Mouse (Mus musculus) adipocyte (in vitro differentiated cells): Measurements from ENCODE around the gene Cnih2.
"Not testable (repeated sequence)": the region's sequence is repeated elsewhere in the genome, so short reads cannot be mapped to it uniquely, and the experiment has no call there.

Experiments used
- DNase-seq: peaks from one replicate; pipeline ENCODE4 v3.0.0-alpha.2; 2016; ENCODE audit warnings: low spot score

Cnih2 gene

DNA sequence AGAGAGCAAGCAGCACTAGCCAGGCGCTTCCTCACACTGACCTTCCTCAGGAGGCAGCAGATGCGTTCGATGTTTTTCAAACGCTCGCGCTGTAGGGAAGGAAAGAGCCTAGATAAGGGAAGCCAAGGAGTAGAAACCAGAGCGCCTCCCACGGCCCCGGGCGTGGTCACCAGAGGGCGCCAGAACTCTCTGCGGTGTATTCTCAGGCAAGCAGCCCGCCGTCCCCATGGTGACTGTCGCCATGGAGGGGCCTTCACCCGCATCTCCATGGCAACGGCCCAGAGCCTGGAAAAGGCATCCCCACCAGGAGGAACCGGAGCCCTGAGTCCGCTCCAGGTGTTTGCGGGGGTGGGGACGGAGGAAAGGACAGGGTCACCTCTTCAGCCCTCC, 4.1 kb downstream of the Cnih2 start:
- peak; percentile 80 for DNase-seq

DNA sequence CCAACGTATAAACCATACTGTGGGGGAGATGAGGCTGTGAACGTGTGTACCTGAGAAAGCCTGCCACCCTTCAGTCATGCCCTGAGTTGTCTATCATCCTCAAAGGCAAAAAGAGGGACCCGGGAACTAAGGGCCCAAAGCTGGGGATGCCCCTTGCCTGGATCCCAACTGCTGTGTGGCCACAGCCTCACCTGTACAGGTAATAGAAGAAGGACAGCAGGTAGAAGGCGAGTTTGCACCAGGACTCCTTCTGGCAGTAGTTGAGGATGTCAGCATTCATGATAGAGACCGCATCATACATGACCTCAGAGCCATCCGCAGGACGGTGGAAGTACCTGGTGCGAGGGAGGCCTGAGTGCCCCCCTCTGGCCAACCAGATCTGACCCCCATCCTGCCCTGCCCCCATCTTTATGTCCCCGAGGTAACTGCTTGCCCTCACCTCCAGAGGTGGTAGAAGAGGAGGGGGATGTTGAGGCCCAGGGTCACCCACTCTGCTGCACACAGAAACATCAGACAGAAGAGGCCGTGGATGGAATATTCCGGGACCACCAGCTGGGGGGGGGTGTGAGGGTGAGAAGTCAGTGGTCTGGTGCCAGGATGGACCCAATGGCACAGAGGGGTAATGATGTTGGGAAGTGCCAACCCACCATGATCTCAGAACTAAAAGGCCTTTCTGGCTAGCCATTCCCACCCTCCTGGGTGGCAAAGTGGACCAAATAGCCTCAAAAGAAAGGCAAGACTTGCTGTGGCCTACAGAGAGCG, 4.7 kb downstream of the Cnih2 start:
- DNase-seq: no peak

DNA sequence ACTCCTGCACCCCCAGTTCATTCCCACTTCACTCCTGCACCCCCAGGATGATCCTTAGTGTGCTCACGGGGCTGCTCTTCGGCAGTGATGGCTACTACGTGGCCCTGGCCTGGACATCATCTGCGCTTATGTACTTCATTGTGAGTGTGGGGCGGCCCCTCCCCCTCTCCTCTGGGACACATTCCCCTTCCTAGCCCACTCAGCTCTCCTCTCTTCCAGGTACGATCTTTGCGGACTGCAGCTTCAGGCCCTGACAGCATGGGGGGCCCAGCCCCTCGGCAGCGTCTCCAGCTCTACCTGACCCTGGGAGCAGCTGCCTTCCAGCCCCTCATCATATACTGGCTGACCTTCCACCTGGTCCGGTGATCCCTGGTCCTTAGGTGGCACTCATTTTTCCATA, 6.2 kb downstream of the Cnih2 start:
- DNase-seq: no peak

DNA sequence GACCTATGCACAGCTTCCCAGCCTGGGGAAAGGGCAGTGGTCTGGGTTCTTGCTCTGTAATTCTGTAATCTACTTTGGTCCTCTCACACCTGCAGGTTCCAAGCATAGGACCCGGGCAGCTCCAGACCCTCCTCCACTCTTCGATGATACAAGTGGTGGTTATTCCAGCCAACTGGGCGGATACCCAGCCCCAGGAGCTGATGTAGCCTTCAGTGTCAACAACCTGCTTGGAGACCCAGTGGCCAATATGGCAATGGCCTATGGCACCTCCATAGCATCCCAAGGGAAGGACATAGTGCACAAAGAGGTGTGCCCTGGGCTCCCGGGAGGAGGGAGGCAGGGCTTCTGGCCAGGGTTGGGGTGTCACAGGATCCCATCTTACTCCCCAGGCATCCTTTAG, 9.0 kb downstream of the Cnih2 start:
- no peak for DNase-seq

DNA sequence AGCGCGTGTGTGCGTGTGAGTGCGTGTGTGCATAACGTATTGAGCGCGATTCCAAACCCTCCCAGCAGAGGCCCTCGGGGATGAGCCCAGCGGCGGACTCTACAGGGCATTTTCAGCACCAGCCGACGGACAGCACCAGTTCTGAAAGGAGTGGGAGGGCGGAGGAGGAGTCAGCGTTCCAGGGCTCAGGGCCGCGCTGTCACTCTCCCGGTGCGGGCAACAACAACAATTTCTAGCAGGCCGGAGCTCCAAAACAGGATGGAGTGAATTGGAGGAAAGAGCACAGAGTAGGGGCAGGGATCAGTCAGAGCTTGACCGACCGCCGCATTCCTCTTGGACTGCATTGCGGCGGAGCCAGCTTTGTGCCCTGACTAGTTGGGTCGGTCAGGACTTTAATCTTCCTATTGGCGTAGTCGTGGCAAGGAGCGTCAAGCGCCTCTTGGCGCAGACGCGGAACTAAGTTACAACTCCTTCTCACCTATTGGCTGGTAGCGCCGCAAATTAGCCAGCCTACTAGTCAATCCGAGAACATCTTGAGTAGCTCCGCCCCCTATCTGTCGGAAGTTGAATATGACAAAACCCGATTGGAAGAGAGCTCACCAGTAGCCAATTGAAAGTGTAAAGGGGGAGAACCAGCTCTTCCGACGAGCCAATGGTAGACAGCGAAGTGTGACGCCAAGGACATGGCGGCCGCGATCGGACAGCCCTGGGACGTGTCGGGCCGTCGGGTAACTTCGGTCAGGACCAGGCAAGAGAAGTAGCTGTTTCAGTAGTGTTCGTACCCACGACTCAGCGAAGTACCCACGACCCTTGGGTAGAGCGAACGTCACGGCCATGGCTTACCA, 10.2 kb downstream of the Cnih2 start, which contains the start of gene Yif1a:
Gene Yif1a (plus strand): TSS at position 655 of the 845 bp plus-strand sequence.
- DNase-seq: peak; percentile 100

DNA sequence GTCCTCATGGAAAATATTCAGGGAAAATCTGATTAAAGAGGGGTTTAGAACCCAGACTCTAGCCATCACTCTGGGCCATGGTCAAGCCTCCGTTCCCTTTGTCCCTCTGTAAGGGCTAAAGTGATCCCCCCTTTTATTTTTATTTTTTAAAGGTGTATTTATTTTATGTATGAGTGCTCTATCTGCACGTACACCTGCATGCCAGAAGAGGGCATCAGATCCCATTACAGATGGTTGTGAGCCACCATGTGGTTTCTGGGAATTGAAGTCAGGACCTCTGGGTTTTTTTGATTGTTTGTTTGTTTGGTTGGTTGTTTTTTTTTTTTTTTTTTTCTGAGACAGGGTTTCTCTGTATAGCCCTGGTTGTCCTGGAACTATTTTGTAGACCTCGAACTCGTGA, 11.8 kb downstream of the Cnih2 start:
- not testable (repeated sequence) for DNase-seq

DNA sequence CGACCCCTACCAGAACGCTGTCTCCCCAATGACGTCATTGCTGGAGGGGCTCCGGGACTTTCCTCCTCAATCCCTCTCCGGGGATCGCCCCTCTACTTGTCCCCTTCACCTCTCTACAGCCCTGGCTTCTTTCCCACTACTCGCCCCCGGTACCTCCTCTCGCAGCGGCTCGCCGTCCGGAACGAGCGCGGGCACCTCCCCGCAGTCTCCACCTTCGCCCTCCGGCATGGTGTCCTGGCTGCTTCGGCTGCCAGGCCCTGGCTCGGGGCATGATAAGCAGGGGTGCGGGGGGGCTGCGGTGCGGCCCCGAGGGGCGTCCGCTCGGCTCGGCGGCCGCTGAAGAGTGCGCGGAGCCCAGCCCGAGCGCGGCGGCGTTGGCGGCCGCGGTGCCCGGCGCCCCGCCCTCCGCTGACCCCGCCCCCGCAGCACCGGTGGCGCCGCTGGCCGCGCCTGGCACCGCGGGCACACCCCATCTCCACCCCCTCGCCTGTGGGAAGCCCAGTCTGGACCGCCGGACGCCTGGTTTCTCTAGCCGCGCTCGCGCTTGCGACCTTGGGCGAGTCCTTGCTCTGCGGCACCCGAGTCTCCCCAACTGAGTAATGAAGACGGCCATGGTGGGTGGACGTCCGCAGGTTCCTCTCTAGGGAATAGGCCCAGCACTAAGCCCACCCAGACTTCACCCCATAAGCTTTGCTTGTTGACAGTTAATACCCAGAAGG, 13.0 kb downstream of the Cnih2 start, which contains the start of gene Tmem151a:
Gene Tmem151a (minus strand): TSS at position 387 of the 719 bp plus-strand sequence.
- DNase-seq: no peak

DNA sequence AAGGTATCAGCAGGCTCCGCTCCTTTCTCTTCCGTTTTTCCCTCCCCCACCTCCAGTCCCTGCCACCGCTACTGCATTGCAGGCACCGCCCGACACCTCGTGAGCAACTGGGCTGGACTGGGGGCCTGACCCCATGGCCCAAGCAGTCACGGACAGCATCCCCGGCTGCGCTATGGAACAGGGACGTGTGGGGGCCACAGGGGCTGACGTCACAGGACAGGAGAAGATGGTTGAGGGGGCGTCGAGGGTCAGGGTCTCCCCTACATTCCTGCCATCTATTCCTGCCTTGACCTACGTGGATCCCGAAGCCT, 13.5 kb downstream of the Cnih2 start:
- no peak for DNase-seq

DNA sequence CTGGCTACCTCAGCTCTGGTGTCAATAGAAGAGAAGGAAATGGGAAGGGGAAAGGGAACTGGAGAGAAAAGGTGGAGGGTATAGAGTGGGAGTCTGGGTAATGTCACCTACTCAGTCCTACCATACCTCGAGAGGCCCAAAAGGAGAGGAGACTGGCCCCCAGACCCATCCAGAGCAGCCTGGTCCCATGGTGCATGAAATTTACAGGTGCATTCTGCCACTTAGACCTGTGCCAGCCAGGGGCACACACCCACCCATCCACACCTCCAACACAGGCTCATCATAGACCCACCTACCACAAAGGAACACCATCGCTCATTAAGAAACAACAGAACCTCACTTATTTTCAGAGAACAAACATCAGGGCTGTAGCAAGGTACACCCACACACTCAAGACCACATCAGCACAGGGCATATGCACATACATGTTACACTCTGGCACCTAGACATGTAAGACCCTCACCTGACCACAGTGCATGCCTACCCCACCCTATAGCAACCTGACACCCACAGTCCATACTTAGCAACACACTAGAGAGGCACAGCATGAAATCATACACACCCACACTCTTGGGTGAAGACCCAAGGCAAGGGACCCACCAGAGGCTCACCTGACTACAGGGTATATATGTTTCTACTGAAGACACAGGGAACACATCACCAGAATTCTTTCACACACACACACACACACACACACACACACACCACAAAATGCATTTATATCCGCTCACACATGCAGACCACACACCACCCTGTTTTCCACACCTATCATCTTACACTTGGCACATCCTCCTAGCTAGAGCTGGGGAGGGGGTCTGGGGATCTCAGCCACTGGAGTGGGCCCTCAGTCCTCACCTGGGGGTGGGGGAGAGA, 14.1 kb downstream of the Cnih2 start:
- DNase-seq: no peak

DNA sequence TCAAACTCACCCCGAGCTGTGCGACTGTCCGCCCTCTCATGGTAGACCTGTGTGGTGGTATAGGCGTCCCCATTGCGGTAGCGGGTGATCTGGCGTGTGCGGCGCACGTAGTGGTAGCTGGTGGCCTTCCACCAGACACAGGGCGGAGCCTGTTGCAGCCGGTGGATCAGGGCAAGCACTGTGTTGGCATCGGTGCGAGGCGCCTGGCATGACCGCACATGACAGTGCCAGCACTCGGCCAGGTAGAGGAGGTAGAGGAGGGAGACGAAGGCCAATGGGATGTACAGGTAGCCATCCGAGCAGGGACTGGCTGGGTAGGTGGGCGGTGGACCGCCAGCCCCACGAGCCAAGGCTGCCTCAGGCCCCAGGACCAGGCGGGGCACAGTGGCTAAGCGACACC, 15.7 kb downstream of the Cnih2 start:
- no peak for DNase-seq

DNA sequence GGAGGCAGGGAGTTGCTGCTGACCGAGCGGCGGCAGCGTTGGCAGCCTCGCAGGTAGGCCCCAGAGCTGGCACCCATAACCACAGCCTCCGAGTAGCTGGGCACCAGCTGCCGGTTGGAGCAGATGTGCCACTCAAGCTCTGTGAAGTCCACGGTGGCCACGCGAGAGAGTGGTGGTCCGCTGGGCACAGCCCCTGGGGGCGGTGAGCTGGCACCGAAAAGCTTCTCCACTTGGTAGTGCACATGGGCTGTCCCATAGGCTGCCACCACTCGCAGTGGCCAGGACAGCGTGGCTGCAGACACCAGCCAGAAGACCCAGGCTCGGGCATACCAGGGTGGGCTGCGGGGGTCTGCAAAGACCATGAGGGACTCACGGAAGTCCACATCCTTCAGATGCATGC, 16.3 kb downstream of the Cnih2 start:
- no peak for DNase-seq

DNA sequence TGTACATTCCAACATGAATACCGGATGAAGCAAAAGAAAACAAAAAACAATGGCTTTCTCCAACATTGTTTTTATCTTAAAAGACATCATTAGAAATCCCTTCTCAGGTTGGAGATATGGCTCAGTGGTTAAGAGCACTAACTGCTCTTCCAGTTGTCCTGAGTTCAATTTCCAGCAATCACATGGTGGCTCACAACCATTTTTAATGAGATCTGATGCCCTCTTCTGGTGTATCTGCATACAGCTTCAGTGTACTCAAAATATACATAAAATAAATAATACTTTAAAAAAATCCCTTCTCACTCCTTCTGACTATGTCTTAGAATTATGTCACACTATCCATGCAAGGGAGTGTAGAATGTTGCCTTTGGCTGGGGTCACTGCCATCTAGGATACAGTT, 19.0 kb downstream of the Cnih2 start:
- DNase-seq: no peak

DNA sequence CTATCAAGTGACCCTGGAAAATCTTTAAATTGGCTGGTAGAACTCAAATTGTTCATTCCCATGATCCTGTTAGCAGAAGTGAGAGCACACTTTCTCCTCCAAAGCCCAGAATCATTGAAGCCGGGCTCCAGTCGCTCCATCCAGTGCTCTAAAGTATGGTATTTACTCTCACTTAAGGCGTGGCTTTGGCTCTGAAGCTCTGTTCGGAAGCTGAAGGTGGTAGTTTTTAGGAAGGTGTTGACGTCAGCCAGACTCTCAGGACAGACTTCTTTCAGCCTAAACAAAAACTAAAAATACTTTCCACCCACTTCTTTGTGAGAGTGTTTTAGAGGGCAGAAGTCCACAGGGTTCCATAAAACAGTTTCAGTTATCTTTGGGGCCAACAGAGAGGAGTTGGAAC, 24.8 kb downstream of the Cnih2 start:
- no peak for DNase-seq

DNA sequence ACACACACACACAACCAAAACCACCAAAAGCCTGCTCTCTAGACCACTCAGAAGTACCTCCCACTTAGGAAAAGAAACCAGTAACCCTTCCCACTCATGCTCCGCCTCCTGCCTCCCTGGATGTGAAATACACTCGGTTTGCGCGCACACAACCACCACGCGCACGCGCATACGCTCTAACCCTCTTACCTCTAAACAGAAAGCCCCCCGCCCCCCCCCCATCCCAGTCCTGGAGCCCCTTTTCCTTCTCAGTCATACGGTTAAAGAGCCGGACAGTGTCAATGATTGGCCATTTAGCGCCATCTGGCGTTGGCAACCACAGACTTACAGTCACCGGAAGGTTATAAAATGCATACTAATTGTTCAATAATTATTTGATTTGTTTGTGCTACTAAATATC, 25.3 kb downstream of the Cnih2 start:
- peak; percentile 76 for DNase-seq

DNA sequence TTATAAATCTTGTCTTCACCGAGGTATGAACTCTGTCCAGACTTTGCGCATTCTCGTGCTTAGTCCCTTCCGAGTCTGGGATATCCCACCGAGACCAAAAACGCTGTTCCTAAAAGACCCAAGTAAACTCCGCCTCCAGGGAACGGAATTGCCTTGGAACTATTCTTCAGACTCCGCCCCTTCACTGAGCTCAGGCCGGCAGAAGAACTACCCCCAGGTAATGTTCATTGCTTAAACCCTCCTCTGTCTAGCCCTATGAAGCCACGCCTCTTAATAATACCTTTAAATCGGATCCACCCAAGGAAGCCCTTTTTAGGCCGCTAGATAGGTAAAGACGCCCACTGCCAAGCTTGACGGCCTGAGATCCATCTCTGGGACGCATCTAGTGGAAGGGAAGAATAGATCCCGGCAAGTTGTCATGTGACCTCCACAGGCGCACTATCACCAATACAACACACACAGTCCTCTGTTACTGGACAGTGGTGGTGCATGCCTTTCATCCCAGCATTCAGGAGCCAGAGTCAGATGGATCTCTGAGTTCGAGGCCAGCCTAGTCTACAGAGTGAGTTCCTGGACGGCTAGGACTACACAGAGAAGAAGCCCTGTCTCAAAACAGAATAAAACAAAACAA, 25.8 kb downstream of the Cnih2 start:
- peak; percentile 75 for DNase-seq

DNA sequence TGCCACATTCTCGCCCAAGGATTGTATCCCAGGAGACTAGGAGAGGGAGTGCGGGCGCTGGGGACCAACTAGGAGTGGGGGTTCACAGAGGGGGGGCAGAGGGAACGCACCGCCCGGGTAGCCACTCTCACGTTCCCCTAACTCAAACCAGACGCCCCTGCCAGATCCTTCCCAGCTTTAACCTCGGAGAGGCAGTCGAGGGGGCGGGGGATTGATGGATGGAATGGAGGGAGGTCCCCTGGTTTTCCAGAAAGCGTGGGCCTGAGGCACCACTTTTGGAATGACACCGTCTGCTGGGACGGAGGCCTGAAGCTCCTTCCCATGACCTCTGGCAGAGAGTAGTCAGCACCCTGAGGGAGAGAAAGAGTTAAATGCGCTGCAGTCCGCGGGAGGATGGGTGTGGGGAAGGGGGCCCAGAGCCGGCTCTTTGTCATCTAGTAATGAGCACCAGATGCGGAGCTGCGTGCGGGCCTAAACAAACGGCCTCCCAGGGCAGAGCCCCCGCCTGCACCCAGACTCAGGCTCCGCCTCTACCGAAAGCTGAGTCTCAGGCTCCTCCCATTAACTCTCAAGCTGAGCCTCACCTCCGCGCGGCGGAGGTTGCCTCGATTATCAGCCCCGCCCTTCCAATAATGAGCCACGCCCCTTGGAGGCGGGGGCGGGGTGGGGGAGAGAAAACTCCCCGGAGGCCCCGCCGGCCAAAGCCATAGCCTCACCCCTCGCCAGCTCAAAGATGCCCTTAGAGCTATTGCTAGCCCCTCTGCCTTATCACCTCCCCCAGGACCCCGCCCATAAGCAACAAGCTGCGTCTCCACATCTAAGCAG, 26.6 kb downstream of the Cnih2 start:
- peak; percentile 89 for DNase-seq

DNA sequence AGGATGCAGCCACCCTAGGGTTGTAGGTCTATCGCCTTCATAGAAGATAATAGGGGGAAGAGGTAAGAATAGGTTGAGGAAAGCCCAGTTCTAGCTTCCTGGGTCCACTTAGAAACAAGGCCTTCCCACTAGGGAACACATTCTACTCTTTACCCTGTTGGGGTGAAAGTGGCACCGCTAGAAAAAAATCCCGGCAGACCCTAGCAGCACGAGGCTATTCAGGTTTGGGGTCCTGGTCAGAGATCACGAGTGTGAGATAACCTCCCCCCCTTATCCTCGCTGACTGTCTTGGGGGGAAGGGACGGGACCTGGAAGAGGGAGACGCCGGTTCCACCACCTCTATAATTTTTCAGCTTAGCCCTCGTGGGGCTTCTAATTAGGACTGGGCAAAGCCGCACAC, 27.2 kb downstream of the Cnih2 start:
- DNase-seq: no peak

DNA sequence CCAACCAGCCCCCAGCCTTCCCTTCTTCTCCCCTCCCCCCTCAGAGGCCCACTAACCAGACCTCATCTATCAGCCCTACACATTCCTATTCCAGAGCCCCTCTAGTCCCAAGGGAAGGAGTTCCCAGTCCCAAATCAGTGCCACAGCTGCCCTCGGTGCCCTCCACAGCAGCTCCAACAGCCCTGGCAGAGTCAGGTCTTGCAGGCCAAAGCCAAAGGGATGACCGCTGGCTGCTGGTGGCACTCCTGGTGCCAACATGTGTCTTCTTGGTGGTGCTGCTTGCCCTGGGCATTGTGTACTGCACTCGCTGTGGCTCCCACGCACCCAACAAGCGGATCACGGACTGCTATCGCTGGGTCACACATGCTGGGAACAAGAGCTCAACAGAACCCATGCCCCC, 28.3 kb downstream of the Cnih2 start:
- no peak for DNase-seq

DNA sequence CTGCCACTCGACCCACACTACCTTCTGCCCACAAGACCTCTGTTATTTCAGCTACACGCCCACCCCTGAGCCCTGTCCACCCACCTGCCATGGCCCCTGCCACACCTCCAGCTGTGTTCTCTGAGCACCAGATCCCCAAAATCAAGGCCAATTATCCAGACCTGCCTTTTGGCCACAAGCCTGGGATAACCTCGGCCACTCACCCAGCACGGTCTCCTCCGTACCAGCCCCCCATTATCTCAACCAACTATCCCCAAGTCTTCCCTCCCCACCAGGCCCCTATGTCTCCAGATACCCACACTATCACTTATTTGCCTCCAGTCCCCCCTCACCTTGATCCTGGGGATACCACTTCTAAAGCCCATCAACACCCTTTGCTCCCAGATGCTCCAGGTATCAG, 28.8 kb downstream of the Cnih2 start:
- no peak for DNase-seq

DNA sequence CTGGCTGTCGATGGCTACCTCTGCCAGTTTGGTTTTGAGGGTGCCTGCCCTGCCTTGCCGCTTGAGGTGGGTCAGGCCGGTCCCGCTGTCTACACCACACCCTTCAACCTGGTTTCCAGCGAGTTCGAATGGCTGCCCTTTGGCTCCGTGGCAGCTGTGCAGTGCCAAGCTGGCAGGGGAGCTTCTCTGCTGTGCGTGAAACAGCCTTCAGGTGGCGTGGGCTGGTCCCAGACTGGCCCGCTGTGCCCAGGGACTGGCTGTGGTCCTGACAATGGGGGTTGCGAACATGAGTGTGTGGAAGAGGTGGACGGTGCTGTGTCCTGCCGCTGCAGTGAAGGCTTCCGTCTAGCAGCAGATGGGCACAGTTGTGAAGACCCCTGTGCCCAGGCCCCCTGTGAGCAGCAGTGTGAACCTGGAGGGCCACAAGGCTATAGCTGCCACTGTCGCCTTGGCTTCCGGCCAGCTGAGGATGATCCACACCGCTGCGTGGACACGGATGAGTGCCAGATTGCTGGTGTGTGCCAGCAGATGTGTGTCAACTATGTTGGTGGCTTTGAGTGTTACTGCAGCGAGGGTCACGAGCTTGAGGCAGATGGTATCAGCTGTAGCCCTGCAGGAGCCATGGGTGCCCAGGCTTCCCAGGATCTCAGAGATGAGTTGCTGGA, 29.6 kb downstream of the Cnih2 start:
- DNase-seq: peak; percentile 67
